In the genomic region with DNA sequence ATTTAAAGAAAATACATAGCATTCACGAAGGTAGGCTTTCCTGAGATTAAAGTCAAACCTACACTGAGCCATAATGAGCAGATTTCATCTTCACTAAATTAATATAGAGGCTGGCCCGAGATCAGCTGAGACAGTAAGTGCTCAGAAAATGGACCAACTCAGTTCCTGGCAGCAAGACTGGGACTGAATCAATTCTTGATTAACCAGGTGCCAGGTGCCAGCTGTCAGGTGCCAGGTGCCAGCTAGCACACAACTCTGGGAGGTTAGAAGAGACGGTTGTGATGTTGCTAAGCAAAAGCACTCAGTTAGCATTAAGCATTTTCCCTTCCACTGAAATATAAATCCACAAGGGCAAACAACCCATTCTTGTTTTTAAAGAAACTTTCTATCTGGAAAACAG, we compare ENCODE assay signal across 23 mouse cellular contexts.
A peak's percentile ranks its signal among the peaks of the same experiment; 100 is the strongest.
DNase-seq lines count a peak whose midpoint lies in the region; ATAC-seq and TF ChIP-seq lines count a peak whose summit lies in the region.
"Had no signal": no experiment of that assay in that cellular context is flagged by ENCODE, and none has a peak within 500 bp of the region (broad histone marks: within the 10 kb centered on the region; RNA-seq: fewer than 3 reads in every experiment).

No protein-coding gene starts in this region.

- no peaks in the 10 kb centered on the region for H3K36me3 ChIP-seq in hindbrain, postnatal 0 days (ENCODE audit: insufficient read depth, low read length)
- H3K36me3 ChIP-seq in hindbrain, embryonic 11.5 days (ENCODE audit: control insufficient read depth, insufficient read depth, low read length), result no peaks in the 10 kb centered on the region
- H3K36me3 ChIP-seq: forebrain, embryonic 10.5 days; heart, embryonic 10.5 days; heart, embryonic 13.5 days; hindbrain, embryonic 12.5 days; hindbrain, embryonic 15.5 days; intestine, embryonic 15.5 days had no signal

- no peak for TF ChIP-seq CTCF in hindbrain, postnatal 0 days (IDR thresholded peaks at IDR 0.05; ENCODE audit: low read depth)

- no peak for ATAC-seq in hindbrain, postnatal 0 days
- no peak for ATAC-seq in hindbrain, embryonic 11.5 days (ENCODE audit: low FRiP score)
- ATAC-seq: CD4-positive, CD25-positive, alpha-beta regulatory T cell, adult 4 months; forebrain, embryonic 13.5 days; forebrain, embryonic 16.5 days; intestine, embryonic 15.5 days had no signal

- no peak overlapping the region for H3K9ac ChIP-seq in hindbrain, postnatal 0 days (replicated peaks; ENCODE audit: low read length)
- H3K9ac ChIP-seq in hindbrain, embryonic 11.5 days (ENCODE audit: low read depth, low read length), result no peak overlapping the region
- H3K9ac ChIP-seq: forebrain, embryonic 13.5 days; heart, embryonic 13.5 days; hindbrain, embryonic 12.5 days; hindbrain, embryonic 15.5 days; intestine, embryonic 15.5 days had no signal

- 70% methylated on average over 3 of the region's 3 CpGs for WGBS in hindbrain, postnatal 0 days
- 81% methylated on average over 3 of the region's 3 CpGs for WGBS in hindbrain, embryonic 11.5 days

- DNase-seq in cerebellum, postnatal 10 days, result peak; percentile 77 to 78
- no peak for DNase-seq in cerebellum, postnatal 4 days (ENCODE audit: low spot score in 2 of 2)
- DNase-seq in hindbrain, postnatal 0 days (ENCODE audit: low spot score), result peak; percentile 17
- DNase-seq in hindbrain, embryonic 11.5 days (ENCODE audit: low spot score), result no peak
- peak; percentile 10 to 15 for DNase-seq in cerebellum, postnatal 36 days
- no peak for DNase-seq in spleen, adult 12 weeks (ENCODE audit: low spot score)
- DNase-seq: adrenal gland, adult 2 months; adrenal gland, postnatal 14 days; gastrocnemius, postnatal 10 days; gastrocnemius, postnatal 36 days; heart, adult 2 months; heart, postnatal 14 days; heart, postnatal 4 days; kidney, adult 11 months had no signal

- no peak overlapping the region for H3K4me3 ChIP-seq in hindbrain, postnatal 0 days (ENCODE audit: low read length)
- H3K4me3 ChIP-seq in hindbrain, embryonic 11.5 days (ENCODE audit: low read depth, low read length), result no peak overlapping the region
- H3K4me3 ChIP-seq: forebrain, embryonic 10.5 days; forebrain, embryonic 13.5 days; heart, adult 2 months; heart, embryonic 10.5 days; heart, embryonic 13.5 days; hindbrain, embryonic 12.5 days; hindbrain, embryonic 15.5 days; intestine, embryonic 15.5 days had no signal

- no peak overlapping the region for H3K4me2 ChIP-seq in hindbrain, postnatal 0 days (ENCODE audit: low read depth, low read length)
- no peak overlapping the region for H3K4me2 ChIP-seq in hindbrain, embryonic 11.5 days (replicated peaks; ENCODE audit: low read depth, low read length)
- H3K4me2 ChIP-seq: forebrain, embryonic 13.5 days; heart, embryonic 13.5 days; hindbrain, embryonic 12.5 days; hindbrain, embryonic 15.5 days; intestine, embryonic 15.5 days had no signal

- H3K27me3 ChIP-seq in hindbrain, postnatal 0 days (ENCODE audit: insufficient read depth, low read length), result no peaks in the 10 kb centered on the region
- H3K27me3 ChIP-seq in hindbrain, embryonic 11.5 days (ENCODE audit: control insufficient read depth, insufficient read depth, low read length), result no peaks in the 10 kb centered on the region
- H3K27me3 ChIP-seq: forebrain, embryonic 13.5 days; heart, embryonic 13.5 days; hindbrain, embryonic 12.5 days; hindbrain, embryonic 15.5 days; intestine, embryonic 15.5 days had no signal

- no peaks in the 10 kb centered on the region for H3K9me3 ChIP-seq in hindbrain, postnatal 0 days (ENCODE audit: low read length)
- H3K9me3 ChIP-seq in hindbrain, embryonic 11.5 days (ENCODE audit: control insufficient read depth, low read length), result no peaks in the 10 kb centered on the region
- H3K9me3 ChIP-seq: forebrain, embryonic 10.5 days; forebrain, embryonic 13.5 days; heart, embryonic 10.5 days; heart, embryonic 13.5 days; hindbrain, embryonic 12.5 days; hindbrain, embryonic 15.5 days; intestine, embryonic 15.5 days had no signal

- no peak overlapping the region for H3K27ac ChIP-seq in hindbrain, postnatal 0 days
- no peak overlapping the region for H3K27ac ChIP-seq in hindbrain, embryonic 11.5 days (ENCODE audit: low read depth, low read length)
- H3K27ac ChIP-seq: forebrain, embryonic 10.5 days; forebrain, embryonic 13.5 days; heart, adult 2 months; heart, embryonic 10.5 days; heart, embryonic 13.5 days; hindbrain, embryonic 12.5 days; hindbrain, embryonic 15.5 days; intestine, embryonic 15.5 days had no signal

- no peaks in the 10 kb centered on the region for H3K4me1 ChIP-seq in hindbrain, postnatal 0 days (ENCODE audit: insufficient read depth, low read length)
- H3K4me1 ChIP-seq in hindbrain, embryonic 11.5 days (replicated peaks; ENCODE audit: control insufficient read depth, insufficient read depth, low read length), result no peaks in the 10 kb centered on the region
- H3K4me1 ChIP-seq: forebrain, embryonic 10.5 days; forebrain, embryonic 13.5 days; heart, embryonic 10.5 days; hindbrain, embryonic 12.5 days; hindbrain, embryonic 15.5 days; intestine, embryonic 15.5 days had no signal

Comparison
In these comparisons a context has a peak if more than half of its experiments do, and no peak if none do; other contexts are left out.
1. DNase-seq: peak in cerebellum, postnatal 10 days (2 of 2), hindbrain, postnatal 0 days (single experiment) and cerebellum, postnatal 36 days (2 of 2); none in cerebellum, postnatal 4 days (0 of 2), hindbrain, embryonic 11.5 days (single experiment) and spleen, adult 12 weeks (single experiment).